Mouse (Mus musculus) layer of hippocampus, adult 18-20 months (tissue): ENCODE measurements at regions not wholly inside any gene's neighbourhood (a gene's known extent, or its start where the extent isn't known, plus 50 kb on each side); places are given as distances from the start of the nearest gene placed in this dataset.

Experiments
- DNase-seq, 2 experiments: peaks; one replicate each; pipeline ENCODE4 v3.0.0; 2022; ENCODE audit warnings: low spot score in 2 of 2

DNA sequence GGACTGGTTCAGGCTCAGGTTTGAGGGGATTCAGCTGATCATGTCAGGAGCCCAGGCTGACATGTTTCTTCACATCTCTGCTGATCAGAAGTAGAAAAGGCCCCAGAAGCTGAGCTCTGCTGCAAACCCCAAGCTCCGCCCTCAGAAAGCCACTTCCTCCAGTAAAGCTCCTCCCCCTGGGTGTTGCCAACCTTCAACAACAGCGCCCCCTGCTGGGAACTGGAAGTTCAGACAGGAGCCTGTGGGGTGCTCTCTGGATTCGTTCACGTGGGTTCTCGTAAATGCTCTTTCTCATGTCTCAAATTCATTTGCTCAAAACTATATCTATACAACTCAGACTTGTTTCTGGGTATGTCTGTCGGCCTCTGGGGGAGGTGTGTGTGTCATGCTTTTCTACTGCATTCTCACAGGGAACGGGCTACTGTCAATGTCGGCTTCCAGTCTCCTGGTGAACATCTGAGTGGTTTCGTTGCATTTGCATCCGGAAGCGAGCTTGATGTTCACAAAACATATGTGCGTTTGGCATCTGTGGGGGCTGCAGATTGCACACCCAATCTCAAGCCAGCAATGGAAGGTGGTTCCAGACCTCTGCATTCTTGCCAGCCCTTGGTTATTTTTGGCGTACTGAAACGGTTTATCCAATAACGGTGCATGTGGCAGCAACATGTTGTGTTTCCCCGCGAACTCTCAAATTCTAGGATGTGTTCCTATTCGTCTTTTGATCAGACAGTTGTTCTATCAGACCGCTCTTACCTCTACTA lies 174.3 kb downstream of the Cryba4 start:
- DNase-seq, result peak; percentile 20 to 45

DNA sequence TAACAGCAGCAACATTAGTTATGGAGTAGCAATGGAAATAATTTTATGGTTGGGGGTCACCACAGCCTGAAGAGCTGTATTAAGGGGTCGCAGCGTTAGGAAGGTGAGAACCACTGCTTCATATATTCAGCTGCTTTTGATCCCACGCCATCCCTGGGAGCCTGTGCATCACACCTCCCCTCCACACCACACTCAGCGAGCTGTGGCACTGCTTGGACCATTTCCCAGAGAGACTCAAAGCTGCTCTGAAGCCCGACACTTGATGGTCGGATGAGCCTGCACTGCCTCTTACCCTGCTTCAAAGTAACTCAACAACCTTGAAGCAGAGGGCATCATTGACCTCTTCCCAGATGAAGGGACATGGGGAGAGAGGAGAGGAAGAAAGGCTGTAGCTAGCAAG lies 171.3 kb downstream of the Cryba4 start:
- no peak for DNase-seq

DNA sequence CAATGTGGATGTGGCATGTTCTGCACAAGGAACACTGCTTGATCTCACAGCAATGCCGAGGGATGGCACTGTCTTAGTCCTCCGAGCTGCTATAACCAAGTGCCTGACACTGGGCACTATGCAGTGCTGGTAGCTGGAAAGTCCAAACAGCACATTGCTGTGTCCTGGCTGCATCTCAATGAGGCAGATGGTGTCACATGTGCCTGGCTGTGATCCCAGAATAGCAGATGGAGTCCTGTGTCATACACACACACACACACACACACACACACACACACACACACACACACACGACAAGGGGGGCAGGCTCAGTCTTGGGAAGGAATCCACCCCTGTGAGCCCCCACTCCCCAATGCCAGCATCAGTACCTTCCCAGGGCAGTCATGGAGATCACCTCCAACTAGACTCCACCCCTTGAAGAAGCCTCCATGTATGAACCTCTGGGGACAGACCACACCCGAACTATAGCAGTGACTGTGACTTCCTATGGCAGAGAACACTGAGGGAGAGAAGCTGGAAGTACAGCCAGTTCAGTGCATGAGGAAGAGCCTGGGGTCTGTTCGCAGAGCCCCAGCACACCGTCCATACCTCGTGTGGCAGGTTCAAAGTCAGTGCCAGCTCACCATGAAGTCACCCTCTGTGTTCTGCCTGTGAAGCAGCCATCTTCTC lies 160.3 kb downstream of the Cryba4 start:
- peak; percentile 30 to 68 for DNase-seq

DNA sequence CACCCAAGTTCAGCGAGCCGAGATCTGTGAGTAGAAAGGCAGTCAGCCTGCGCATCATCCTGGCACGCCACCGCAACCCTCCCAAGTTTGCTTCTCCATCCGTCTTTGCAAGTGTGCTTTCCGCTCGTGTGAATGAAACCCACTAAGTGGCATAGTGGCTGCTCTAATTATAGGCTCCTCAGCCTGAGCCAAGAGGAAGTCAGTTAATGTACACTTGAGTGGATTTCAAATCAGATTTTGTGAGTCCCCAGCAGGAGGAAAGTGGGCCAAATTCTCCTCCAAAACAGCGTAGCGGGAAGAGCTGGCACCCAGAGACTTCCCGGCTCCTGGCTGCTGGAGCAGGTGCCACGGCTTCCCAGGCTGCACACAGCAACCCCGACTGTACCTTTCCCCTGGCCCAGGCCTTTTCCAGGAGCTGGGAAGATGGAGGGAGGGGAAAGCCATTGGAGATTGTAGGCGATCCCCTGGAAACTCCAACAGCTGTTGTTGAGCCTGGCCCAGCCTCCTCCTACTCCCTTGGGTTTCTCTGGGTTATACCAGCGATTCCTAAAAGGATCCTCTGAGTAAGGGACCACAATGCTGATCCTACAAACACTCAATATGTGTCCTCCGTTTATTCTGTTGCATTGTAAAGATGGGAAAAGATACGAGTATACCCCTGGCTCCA lies 158.3 kb downstream of the Cryba4 start:
- peak; percentile 42 to 59 for DNase-seq

DNA sequence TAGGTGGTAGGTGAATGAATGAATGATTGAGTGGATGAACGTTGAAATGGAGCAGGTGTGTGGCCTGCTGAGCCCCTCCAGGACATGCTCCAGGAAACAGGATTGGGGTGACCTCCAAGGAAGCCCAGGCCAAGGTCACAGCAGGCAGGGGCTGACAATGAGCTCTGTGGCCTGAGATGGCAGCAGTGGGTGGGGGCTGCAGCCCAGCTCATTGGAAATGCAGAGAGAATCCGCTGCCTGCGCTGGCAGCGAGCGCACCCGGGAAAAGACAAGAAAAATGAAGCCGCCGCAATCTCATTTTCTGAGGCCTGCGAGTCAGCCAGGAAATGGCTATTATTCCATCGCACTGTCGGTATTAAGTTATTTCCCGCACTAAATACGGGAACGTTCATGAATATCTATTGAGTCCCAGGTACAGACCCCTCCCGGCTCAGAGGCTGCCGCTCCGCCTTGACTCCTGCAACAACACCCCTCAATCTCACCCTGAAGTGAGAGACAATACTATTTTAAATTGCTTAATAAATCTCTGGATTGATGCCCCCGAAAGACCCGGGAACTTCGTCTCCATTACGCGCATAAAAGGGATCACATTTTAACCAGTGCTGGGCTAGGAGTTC lies 153.7 kb downstream of the Cryba4 start:
- DNase-seq, result no peak

DNA sequence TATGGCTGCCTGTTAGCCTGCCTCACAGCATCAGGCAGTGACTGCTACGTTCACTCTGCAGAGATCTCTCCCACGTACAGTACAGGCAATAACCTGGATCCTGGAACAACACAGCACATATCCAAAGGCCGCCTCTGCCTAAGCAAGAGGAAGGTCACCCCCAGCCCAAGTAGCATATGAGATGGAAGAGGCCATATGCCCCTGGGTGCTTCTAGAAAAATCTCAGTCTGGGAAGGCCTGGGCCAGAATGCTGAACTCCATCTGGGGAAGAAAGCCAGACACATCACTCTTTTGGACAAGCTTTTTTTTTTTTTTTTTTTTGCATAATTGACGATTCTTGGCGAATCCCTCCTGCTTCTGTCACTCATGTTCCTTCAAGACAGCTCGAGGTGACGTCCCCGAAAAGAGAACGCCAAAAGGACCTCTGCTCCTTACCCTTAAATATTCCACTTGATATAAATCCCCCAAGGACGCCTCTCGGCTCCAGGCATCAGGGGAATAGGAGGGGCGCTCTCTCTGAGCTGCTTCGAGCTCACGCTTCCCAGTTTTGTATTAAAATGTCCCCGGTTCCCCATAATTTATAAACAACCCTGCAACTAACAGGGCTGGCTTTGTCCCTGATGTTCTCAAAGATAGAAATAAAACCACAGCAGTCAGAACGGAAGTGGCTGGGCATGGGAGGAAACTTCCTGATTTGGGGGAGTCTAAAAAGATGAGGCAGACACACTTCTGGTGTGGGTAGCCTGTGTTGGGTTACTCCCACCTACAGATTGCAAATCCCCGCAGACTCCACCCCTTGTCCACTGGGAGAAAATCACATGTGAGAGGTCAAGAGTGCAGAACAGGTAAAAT lies 150.4 kb downstream of the Cryba4 start:
- no peak for DNase-seq

DNA sequence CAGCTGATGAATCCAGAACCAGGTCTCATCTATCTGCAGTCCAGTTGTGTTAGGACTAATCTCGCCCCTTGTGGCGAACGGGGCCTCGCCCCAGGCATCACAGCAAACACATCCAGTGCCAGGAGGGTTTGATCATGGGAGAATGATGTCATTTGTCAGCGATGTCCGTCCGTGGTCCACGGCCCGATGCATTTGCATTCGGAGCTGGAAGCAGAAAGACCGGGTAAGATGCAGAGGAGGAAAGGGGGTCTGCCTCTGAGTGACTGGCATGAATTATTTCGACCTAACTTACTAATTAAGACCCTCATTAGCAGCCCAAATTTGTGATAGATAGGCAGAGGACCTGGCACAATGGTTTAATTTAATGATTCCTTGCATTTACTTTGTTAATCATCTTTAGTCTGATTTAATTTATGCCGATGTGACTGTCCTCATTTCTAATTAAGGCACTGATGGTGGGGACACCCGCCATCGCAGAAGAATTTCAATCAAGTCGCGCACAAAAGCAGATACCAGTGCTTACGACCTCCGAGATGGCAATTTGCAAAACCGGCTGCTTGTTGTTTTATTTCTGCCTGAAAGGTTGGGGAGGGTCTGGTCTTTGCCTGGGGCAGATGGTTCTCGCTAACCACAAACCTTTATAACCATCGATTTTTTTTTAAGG lies 141.9 kb downstream of the Cryba4 start:
- peak in 1 of 2 experiments; percentile 50 for DNase-seq

DNA sequence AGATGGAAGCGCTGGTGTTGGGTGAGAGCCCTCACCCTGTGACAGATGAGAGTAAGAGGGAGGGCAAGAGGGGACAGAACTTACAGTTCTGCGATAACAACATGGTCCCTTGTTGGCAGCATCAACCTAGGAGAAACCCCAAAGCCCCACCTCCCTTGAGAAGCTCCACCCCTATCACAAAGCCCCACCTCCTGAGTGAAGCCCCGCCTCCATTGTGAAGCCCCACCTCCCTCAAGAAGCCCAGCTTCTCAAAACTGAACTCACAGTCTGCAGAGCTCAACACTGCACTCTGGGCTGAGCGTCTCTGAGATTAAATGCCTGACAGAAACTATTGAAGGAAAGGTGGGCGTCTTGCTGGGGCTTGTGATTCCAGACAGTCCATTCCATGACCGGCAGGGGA lies 131.6 kb downstream of the Cryba4 start:
- DNase-seq, result no peak

DNA sequence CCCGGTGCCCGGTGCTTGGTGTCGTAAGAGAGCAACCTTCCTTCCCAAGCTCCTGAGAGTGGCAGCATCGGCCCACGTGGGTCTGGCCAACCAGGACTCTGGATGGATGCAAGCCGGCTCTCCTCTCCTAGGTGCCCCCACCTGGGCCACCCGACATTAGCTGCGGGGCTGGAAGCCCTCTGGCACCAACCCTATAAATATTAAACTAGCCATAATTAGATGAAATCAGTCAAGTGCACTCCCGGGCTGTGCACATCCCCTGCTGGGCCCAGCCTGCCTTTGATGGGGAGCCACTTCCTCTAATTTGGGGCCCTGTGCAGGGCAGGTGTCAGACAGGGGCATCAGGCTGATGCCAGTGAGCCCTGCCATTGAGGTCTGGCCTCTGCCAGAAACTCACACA lies 130.8 kb downstream of the Cryba4 start:
- DNase-seq, result no peak

DNA sequence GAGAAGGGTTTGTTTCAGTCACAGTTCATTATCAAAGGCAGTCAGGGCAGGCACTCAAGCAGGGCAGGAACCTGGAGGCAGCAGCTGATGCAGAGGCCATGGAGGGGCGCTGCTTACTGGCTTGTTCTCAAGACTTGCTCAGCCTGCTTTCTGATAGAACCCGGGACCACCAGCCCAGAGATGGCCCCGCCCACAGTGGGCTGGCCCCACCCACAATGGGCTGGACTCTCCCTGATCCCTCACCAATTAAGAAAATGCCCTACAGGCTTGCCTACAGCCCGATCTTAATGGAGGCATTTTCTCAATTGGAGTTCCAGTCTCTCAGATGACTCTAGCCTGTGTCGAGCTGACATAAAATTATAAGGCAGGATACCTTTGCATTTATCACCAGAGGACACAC lies 129.7 kb downstream of the Cryba4 start:
- no peak for DNase-seq

DNA sequence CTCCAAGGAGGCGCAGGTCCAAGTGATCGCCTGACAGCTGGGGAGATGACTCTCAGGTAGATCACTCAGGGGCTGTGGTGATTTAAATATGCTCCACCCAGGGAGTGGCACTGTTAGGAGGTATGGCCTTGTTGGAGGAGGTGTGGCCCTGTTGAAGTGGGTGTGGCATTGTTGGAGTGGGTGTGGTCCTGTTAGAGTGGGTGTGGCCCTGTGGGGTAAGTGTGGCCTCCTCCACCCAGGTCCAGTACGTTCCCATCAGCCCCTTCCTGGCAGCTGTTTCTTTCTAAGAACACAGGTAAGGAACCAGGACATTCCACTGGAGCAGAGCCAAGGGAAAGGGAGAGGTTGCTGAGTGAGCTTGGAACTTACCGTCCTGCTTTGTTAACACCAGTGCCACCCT lies 125.1 kb downstream of the Cryba4 start:
- DNase-seq, result no peak

DNA sequence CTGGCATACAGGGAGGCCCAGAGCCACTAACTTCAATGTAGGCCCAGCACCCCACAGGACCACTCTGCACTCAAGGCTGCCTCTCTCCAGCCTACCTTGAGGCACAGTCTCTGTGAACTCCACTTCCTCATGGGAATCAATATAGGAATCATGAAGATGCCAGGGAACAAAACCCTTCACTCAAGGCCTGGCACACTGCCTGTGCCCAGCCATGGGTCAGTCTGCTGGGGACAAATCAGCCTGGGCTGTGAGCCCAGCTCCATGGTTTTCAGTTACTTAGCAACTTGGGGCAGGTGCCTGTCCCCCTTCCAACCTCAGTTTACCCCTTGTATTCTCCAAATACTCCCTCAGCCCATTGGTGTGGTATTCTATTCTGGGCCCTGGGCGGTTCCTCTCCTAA lies 119.6 kb downstream of the Cryba4 start:
- DNase-seq, result peak in 1 of 2 experiments; percentile 23

DNA sequence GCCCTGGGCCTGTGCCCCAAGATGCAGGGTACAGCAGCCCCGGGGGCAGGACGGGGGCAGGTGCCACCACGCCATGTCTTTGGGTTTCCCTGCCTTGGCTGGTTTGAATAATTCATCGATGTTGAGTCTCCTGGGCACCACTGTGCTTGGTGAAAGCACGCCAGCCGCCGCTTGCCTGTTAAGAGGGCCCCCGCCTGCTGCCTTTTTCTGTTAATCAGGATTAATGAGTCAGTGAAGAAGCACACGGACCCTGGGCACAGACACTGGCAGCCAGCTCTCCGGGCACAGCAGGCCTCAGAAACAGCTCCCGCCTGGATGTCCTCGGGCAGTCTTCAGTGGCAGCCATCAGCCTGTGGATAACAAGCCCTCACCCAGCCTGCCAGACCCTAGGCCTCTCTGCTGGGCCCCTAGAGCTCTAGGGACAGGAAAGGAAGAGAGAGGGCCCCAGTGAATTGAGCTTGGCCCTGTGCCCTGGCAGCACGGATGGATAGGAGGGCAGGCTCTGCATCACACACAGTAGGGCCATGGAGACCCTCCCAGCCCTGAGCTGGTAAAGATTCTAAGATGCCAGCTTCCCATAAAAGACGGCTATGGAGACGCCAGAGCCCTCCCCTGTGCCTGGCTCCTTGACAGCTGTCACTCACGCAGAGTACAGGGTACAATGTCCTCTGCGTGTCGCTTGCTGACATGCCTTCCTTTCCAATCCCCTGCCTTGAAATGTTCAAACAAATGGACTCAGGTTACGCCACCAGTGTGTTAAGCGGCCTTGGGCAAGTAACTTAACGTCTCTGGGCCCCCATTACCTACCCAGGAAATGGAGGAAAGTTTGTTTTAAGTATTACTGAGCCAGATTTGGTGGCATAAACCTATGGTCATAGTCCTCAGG lies 118.4 kb downstream of the Cryba4 start:
- peak in 1 of 2 experiments; percentile 54 for DNase-seq

DNA sequence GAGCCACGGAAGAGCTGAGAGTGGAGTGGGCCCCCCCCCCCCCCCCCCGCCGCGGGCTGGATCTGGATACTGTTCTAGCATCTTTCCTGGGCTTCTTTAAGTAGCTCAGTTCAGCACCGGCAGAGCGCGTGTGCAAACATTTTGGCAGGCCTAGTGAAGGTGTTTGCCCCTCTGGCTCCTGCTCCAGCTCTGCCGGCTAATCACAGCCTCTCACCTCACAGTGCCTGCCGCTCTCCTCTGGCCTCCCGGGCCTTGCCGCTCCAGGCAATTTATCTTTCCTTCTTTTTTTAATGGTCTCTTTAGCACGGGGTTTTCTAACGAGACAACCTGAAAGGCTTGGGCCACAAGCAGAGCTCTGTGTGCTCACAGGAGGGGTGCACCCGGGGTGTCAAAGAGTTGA lies 115.7 kb downstream of the Cryba4 start:
- DNase-seq, result no peak

DNA sequence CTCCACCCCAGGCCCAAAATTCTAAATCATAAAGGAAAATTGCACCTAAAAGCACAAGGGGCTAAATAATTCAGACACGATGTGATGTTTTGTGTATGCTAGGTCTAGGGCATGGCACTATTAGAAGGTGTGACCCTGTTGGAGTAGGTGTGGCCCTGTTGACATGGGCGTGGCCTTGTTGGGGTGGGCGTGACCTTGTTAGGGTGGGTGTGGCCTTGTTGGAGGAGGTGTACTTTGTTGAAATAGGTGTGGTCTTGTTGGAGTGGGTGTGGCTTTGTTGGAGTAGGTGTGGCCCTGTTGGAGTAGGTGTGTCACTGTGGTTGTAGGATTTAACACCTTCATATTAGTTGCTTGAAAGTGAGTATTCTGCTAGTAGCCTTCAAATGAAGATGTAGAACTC lies 114.1 kb downstream of the Cryba4 start:
- DNase-seq, result no peak

DNA sequence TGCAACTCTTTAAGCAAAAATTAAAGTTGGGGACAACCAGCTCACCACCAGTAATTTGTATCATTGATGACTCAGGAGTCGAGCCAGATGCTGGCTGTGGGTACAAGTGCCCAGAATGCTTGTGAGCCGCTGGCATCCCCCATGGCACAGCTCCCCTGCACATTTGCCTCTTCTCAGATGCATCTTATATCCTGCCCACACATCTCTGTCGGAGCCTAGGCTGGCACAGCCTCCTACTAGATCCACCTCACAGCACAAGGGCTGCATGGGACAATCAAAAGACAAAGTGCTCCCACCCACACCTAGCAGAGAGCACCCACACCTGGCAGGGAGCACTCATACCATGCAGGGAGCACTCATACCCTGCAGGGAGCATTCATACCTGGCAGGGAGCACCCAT lies 109.6 kb downstream of the Cryba4 start:
- DNase-seq, result peak; percentile 9 to 43

DNA sequence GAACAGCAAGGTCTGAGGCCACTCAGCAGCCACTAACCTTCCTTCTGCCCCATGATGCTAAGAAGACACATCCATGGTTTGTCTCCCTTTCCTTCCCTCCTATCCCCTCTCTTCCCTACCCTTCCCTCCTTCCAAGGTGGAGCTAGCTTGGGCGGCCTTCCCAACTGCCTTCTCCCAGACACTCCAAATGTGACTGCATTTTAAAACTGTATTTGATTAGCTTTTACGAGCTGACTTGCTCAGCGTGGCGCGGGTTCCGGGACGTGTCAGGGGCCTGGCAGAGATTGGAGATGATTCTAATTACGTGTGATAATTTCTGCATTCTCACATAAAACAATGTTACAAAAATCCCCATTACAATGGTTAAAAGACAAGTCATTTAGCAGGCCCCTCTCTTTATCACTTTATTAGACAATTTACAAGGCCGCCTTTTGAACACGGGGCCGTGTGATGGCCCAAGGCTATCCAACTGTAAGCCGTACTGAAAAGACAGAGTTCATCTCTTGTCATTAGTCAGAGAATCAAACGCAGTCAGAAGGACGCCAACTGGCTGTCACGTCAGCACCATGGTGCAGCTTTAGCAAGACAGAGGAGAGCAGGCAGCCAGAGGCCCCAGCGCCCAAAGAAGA lies 108.2 kb downstream of the Cryba4 start:
- DNase-seq, result no peak

DNA sequence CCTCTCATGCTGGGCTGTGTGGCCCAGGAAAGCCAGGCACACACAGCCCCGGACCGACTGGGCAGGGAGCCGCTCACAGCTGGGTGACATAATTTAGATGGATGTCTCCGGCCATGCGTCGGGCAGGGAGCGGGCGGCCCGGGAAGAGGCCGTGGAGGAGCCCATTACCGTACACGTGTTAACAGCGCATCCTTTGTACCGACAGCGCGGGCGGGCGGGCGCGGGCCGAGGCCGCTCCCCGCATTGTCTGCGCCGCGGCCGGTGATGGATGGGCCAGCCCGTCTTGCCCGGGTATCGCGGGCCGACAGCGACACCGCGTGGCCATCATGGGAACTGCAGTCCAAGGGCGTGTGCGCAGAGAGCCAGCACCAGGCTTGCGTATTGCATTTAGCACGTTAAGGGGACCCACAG lies 98.6 kb downstream of the Cryba4 start:
- DNase-seq, result peak; percentile 60 to 88

DNA sequence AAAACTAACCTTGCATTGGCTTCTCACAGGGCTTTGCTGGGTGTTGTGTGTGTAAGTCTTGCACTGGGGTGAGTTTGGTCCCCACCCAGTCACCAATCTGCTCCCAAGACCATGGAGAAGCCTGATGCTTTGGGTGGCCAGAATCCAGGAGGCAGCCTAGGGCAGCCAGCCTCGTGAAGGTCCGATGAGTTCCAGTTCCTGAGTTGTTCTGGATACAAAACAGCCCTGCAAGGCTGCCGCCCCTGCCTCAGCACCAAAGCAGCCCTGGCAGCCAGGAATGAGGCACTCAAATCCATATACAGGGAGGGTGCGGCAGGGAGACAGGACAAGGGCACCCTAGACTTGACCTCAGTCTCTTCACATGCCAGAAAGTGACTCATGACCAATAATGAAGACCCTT lies 97.7 kb downstream of the Cryba4 start:
- no peak for DNase-seq
